Mouse (Mus musculus) cortical plate, adult 2 months (tissue): ENCODE measurements around the gene Olfr161.
"Not testable (repeated sequence)": the region's sequence is repeated elsewhere in the genome, so short reads cannot be mapped to it uniquely, and the experiment has no call there.

ENCODE experiments used
- CTCF ChIP-seq: fragments of 200-500 bp; IDR thresholded peaks from 2 replicates; pipeline ENCODE4 v1.5.1; 2011; ENCODE audit warnings: mild to moderate bottlenecking, control low read depth, low read length; ENCODE audit not compliant: insufficient read depth; ENCODE audit errors: extremely low read depth
- POLR2A ChIP-seq: fragments of 200-500 bp; IDR thresholded peaks from 2 replicates; pipeline ENCODE4 v1.6.1; 2011; ENCODE audit warnings: mild to moderate bottlenecking, low read length, control low read depth; ENCODE audit not compliant: insufficient read depth; ENCODE audit errors: extremely low read depth

- not testable (repeated sequence) for TF ChIP-seq POLR2A, CTCF
Observed at GRCm38 (mm10) chr16:3632572-3633361, 41.9 kb downstream of the Olfr161 start.
